9 mouse cellular contexts compared by ENCODE assay signal in the genomic region with DNA sequence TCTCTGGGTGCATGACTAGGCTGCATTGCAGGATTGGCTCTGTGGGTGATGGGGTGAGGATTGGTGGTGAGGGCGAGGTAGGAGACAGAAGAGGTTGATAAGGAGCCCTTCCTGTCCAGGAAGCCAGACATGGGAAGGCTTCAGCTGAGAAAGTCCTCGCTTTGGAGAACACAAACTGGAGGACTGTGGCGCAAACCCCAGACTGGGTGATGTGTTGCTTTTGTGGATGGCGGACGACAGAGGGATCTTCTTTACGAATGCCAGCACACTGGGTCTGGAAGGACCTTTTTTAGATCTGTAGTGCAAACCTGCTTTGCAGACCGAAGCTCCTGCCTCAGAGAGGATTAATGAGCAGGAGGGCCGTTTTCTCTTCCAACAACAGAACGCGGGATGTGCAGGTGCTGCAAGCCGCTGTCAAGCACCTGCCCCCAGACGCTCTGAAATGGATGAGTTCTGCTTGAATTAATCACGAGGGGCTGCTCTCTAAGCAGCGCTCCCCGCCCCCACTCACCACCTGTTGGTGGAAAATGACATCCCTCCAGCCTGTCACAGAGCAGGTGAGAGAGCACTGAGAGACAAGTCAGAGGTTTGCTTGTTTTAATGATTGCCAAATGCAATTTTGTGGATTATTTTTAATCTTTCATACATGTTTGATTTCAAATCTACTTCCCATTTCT.
A peak's percentile ranks its signal among the peaks of the same experiment; 100 is the strongest.
DNase-seq lines count a peak whose midpoint lies in the region; ATAC-seq lines count a peak whose summit lies in the region.
"Had no signal": no experiment of that assay in that cellular context is flagged by ENCODE, and none has a peak within 500 bp of the region (broad histone marks: within the 10 kb centered on the region; RNA-seq: fewer than 3 reads in every experiment).

No protein-coding gene starts in this region.

- no peak for ATAC-seq in erythroid progenitor cell, adult 5-6 weeks (replicated peaks; ENCODE audit: low FRiP score, poor library complexity, severe bottlenecking)

- DNase-seq in heart, adult 11 months = peak; percentile 71
- DNase-seq in heart, adult 8-10 months (ENCODE audit: low spot score) = no peak
- peak; percentile 89 for DNase-seq in A20 (ENCODE audit: low read depth, low spot score)
- peak; percentile 57 to 80 for DNase-seq in cerebellum, postnatal 14 days
- peak; percentile 23 for DNase-seq in mesoderm, embryonic 11.5 days (ENCODE audit: low read depth, low spot score)
- no peak for DNase-seq in urinary bladder, postnatal 10 days (ENCODE audit: low spot score)
- no peak for DNase-seq in adrenal gland, adult 8-10 months
- DNase-seq: heart, postnatal 10 days had no signal

Comparison
In these comparisons a context has a peak if more than half of its experiments do, and no peak if none do; other contexts are left out.
1. DNase-seq: peak in heart, adult 11 months (single experiment), A20 (single experiment), cerebellum, postnatal 14 days (2 of 2) and mesoderm, embryonic 11.5 days (single experiment); none in heart, adult 8-10 months (single experiment), urinary bladder, postnatal 10 days (single experiment) and adrenal gland, adult 8-10 months (single experiment).